Mouse (Mus musculus): Measurements from ENCODE around the gene Defb48.

Gene Defb48

GRCm38 (mm10) chr14:62928101-62928541, 56.2 kb downstream of the Defb48 start:
- no peak for DNase-seq (ENCODE audit: low spot score)
